Mouse (Mus musculus): ENCODE data around the gene Ppox.

- no peak for TF ChIP-seq POLR2A (IDR thresholded peaks at IDR 0.05; ENCODE audit: insufficient read depth, low read depth, low read length)
- TF ChIP-seq EP300 (IDR thresholded peaks at IDR 0.05; ENCODE audit: insufficient read depth, low read depth, low read length): no peak
- no peak for TF ChIP-seq CTCF (IDR thresholded peaks at IDR 0.05)
Observed at GRCm38 (mm10) chr1:171322012-171322411, 41.0 kb upstream of the Ppox start.

Data from heart, adult 2 months (tissue).